Mouse (Mus musculus): ENCODE data around the gene Acads. TPM values are rescaled to one million over a fixed set of nuclear protein-coding genes. Genes with fewer than 3 reads are reported as not detected.
"Not testable (repeated sequence)": the region's sequence is repeated elsewhere in the genome, so short reads cannot be mapped to it uniquely, and the experiment has no call there.

The Acads gene
- total RNA-seq, 2 experiments from 2014 or later: 8.5 to 9.9 TPM

DNA sequence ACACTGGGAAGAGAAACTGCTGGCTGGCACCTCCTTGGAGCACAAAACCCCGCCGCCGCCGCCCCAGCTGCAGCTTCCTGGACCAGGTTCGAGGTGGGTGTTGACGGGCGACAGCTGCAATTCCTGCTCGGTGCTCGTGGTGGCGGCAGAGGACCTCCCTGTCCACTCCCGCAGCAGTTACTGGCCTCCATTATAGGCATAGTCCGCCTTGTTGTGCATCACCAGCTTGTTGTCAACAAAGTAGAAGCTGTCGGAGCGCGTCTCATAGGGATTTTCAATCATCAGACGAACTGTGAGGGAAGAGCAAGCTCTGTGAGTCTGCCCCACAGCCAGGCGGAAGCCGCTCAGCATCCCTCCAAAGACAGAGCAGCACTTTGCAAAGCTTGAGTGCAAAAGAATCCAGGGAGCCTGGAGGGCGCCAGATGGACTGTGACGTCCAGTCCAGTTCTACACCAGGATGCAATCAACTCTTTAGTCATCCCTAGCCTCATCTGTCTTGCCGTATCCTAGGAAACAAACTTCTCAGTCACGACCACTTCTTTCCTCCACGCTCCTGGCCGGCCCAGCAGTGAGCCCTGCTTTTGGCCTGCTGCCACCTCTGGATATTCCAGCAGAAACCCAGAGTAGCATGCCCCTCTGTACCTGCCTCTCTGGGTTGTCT, 6.2 kb upstream of the Acads start:
- DNase-seq (ENCODE audit: low spot score in 2 of 2): peak; percentile 85 to 89

DNA sequence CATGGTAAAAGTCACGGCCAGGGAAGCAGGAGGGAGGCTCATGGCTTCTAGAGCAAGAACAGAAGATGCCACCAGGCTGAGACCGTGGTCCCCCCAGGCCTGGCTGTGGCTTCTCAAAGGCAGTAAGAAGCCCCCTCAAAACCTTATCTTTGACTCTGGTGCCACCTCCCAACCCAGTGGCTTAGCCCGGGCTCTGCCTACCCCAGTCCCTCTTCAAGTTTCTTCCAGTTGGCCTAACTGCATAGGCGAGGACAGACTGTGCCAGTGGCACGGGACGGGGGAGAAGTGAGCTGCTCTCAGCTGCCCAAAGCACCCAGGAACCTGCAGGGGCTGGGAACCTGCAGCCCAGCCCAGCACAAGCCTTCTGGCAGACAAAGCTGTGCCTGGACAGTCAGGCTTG, 5.5 kb upstream of the Acads start:
- DNase-seq (ENCODE audit: low spot score in 2 of 2): no peak

DNA sequence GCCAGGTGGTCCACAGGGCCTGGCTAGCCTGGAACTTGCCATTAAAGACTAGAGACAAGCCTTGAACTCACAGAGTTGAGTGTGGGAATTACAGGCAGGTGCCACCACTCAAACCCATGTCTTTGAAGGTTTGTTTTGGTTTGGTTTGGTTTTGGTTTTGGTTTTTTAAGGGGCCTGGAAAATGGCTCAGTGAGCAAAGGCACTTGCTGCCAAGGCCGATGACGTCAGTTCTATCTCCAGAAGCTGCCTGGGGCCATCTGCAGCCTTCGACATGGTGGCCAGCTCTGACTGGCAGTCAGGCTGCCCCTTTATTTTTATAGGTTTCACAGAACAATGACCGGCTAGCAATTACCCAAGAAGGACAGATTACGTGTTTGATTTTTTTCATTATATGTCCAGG, 1.8 kb upstream of the Acads start:
- no peak for DNase-seq (ENCODE audit: low spot score in 2 of 2)

DNA sequence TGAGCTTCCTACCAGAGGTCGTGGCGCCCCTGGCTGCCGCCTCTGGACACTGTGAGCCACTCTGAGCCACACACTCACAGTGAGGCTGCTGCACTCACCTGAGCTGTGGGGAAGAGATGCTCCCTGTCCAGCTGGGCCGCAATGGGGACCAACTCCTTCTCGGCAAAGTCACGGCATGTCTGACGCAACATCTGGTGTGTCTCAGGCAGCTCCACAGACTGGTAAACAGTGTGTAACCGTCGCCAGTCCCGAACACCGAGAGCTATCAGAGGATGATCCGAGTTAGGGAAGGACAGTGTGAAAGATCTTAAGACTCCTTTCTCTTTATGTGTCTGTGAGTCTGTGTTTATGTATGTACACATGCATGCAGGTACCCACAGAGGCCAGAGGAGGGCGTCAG, 1.7 kb downstream of the Acads start:
- DNase-seq (ENCODE audit: low spot score in 2 of 2): no peak

DNA sequence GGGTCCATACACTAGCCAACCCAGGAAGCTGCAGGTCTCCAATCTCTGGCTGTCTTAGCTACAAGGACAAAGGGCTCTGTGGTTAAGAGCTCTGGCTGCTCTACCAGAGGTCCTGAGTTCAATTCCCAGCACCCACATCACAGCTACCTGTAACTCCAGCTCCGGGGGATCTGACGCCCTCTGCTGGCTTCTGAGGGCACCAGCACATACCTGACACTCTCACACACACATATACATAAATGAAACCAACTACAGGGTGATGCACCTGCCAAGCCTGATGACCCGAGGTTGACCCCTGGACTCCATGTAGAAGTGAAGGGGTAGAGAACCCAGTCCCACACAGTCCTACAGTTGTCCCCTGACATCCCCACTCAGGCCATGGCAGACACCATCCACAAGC, 2.7 kb downstream of the Acads start:
- no peak for DNase-seq (ENCODE audit: low spot score in 2 of 2)

DNA sequence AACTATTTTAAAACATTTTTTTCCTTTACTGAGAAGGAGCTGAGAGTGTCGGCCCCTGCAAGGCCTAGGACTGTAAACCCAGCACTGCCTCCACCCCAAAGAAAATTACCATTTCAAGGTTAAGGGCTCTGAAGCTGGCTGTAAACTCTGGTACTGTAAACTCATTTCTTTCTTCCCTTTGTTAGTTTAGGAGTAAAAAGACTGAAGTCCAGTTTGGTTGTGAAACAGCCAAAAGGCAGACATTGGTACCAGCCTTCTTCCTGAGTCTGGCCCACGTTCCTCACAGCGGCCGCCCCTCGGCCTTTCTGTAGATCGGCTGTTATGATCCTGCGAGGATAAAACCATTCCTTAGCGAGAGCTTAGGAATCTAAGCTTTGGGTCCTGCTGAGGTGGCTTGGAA, 4.6 kb downstream of the Acads start:
- DNase-seq (ENCODE audit: low spot score in 2 of 2): no peak

DNA sequence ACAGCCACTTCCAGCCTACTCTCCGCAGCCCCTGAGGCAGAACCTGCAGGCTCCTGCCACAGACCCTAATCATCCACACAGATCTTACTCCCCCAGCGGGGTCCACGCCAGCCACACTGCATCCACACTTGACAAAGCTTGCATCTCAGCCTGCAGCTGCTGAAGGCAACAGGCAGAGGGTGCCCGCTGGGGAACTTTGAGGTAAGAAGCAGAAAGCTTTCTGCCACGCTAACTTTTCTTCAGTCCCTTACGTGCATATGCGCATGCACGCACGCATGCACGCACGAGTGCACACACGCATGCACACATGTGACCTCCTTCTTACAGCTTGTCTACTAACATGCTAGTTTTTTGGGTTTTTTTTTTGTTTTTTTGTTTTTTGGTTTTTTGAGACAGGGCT, 5.9 kb downstream of the Acads start:
- DNase-seq (ENCODE audit: low spot score in 2 of 2): no peak

DNA sequence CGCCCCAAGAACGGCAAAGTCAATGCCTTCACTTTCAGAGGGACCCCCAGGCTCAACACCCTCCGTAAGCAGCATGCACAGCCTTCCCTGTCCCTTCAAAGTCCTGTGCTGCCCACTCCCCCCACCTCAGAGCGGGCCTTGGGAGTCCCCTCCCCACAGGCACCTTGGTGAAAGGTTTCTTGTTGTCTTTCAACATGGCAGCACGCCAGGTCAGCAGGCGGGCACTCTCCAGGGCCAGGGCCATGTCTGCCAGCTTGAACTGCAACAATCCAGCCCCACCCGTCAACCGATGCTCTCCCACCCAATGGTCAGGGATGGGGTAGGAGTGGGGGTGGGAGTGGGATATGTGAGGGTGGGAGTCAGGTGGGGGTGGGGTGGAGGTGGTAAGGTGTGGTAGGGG, 8.0 kb downstream of the Acads start:
- DNase-seq (ENCODE audit: low spot score in 2 of 2): no peak

DNA sequence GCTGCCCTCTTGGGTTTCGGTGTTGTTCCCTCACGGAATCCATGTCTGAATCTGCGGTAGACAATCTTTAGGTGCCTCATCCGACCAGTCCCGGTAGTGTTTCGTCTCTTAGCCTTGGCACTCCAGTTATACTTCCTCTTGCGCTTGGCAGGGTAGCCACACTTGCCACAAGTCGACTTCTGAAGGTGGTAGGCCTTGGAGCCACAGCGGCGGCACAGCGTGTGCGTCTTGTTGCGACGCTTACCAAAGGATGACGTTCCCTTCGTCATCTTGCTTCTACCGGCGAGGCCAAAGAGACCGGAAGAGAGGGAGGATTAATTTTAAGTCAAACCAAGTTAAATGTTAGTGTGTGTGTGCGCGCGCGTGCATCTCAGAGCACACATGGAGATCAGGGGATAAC, 15.9 kb downstream of the Acads start:
- not testable (repeated sequence) for DNase-seq (ENCODE audit: low spot score in 2 of 2)

DNA sequence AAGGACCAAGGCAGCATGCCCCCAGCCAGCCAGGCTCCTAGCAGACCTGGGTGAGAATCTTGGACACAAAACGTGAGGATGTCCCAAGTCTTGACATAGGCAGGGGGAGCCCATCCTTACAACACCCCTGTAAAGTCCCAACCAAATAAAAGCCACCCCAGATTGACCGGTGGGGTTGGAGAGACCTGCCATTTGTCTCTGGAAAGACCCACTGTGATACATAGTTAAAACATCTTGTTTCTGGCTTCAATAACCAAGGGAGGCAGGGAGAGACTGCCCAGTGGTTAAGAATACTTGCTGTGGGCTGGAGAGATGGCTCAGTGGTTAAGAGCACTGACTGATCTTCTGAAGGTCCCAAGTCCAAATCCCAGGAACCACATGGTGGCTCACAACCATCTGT, 16.9 kb downstream of the Acads start:
- no peak for DNase-seq (ENCODE audit: low spot score in 2 of 2)

DNA sequence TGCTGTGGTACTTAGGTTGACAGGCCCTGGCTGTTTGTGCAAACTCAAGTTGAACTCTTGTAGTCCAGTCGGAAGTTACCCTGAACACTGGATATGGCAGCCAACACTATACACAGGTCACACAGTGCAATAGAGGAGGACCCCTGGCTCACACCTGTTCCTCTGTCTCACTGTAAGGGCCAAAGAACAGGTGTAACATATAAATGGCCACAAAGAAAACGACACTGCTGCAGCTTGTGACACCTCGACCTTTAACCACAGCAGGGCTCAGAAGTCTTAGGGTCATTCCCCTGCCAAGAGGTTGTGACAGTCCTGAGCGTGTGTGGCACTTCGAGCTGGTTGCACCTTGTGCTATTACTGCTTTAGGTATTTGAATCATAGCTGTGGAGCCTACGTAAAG, 18.7 kb downstream of the Acads start:
- no peak for DNase-seq (ENCODE audit: low spot score in 2 of 2)

DNA sequence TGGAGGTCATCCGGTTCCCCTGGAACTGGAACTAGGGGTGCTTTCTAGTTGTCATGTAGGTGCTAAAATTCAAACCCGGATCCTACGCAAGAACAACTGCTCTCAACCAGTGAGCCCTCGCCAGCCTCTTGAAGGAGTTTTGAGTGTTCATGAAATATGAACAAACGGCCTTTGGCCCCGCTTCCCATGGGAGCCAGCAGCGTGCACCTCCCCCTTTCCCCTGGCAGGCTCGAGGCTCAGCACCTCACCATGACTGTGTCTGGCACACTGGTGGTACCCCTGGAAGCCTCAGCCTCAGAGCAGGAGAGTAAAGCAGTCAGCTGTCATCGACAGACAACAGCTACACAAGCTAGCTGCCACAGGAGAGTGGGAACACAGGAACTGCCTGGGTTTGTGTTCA, 19.2 kb downstream of the Acads start:
- peak in 1 of 2 experiments; percentile 19 for DNase-seq (ENCODE audit: low spot score in 2 of 2)

DNA sequence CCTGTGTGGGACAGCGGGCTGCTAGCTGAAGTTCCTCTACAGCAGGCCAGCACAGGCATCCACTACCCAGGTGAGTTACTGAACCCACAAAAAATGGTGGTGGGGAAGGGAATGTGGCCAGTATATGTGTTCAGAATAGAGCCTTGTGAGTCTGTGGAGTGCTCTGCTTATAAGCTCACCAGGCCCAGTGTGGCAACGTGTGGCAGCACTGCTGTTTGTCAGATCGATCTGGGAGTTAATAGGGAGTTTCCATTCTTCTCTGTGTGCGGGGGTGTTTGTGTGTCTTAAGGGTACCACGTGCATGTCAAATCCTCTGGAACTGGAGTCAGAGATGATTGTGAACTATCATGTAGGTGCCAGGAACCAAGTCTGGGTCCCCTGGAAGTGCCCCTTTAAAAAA, 19.6 kb downstream of the Acads start:
- no peak for DNase-seq (ENCODE audit: low spot score in 2 of 2)

DNA sequence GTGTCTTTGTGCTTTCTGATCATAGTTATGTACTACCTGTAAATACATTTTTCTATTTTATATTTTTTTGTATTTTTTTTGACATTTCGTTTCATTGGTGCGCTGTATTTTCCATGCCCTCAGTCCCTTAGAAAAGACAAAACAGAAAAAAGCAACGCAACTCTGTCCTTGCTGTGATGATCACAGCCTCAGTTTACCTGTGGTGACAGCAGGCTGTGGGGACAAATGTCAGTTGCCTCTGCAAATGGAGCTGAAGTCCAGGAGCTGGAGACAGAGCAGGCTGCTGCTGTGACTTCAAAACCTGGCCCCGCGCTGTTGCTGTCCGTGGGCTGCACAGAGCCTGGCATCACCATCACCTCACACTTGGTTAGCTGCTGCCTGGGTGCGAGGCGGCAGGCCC, 21.0 kb downstream of the Acads start, which contains the start of gene Gm10401:
TSS of gene Gm10401 (minus strand) at position 101 of the 400 bp plus-strand sequence.
- no peak for DNase-seq (ENCODE audit: low spot score in 2 of 2)

DNA sequence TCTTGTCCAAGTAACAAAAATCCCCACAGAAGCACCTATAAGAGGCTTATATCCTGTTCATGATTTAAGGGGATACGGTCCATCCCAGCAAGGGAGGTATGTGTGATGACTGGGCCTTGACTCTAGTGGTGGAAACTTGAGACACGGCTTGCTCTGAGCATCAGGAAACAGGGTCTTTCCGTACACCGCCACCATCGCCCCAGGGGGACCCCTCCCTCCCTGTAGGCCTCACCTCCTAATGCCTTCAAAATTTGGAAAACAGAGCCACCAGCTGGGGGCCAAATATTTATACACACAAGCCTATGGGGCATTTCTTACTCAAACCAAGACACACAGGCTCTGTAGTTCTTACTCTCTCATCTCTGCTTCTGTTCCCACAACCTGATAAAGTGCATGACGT, 27.4 kb downstream of the Acads start:
- no peak for DNase-seq (ENCODE audit: low spot score in 2 of 2)

DNA sequence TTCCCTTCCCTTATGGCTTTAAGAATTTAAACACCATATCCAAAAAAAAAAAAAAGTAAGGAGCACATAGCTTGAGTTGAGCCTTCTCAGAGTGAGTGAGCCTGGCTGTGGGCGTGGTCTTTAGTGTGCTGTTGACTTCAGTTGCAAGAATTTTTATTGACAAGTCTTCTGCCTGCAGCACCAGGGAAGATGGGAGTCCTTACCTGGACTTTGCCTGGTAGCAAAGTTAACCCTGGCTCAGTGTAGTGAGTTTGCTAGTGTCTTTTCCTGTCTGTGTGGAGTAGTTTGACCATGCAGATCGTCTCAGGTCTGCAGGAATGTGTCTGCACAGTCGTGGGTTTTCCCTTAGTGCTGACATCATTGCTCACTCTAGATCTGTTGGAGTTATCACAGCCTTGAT, 28.1 kb downstream of the Acads start:
- no peak for DNase-seq (ENCODE audit: low spot score in 2 of 2)

DNA sequence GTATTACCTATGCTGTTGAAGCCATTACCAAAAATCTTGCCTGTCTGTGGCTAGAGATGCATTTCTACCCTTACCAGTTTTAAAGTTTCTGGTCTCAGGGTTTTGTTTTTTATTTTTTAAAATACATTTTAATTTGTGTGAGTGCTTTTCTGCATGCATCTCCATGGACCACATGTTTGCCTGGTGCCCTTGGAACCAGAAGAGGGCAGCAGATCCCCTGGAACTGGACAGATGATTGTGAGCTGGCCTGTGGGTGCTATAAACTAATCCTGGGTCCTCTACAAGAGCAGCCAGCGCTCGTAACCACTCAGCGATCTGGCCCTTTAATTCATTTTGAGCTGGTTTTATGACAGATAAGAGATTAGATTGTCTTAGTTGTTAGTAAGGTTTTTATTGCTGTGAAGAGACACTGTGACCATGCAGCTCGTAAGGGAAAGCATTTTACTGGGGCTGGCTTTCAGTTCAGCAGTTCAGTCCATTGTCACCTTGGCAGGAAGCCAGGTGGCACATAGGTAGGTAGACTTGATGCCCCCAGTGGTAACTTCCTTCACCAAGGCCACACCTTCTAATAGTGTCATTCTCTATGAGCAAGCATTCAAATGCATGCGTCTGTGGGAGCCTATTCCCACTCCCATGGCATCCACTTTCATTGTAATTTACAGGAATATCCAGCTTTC, 29.4 kb downstream of the Acads start:
- no peak for DNase-seq (ENCODE audit: low spot score in 2 of 2)

DNA sequence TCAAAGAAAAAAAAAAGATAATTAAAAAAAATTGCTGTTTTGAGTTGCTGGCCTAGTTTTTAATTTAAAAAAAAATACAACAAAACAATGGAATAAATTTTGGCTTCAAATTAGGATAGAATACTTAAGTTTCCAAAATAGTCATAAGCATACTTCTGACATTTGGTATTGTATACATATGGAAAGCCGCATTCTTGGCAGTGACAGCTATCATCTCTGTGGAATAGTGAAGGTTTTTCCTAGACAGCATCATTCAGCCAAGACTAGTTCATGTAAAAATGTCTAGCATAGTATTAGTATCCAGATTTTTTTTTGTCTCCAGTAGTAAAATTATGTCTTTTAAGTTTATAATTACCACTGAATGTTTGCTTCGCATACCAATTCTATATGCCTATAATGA, 33.5 kb downstream of the Acads start:
- DNase-seq (ENCODE audit: low spot score in 2 of 2): no peak

DNA sequence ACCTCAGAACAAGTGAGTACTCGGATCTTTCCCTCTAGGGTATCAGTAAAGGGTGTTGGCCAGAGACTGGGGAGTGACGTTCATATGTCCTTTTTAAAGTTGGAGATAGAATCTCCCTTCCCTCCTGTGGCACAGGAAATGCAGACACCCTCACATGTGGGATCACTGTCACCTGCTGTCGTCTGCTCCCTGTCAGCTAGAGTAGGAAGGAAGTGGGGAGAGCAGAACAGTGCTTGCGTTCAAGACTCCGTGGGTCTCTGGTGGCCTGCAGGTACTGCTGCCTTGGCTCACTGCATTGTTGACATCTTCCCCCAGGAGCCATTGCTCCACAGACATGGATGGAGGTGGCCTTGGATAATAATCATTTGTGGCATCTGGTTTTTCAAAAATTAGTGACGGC, 35.7 kb downstream of the Acads start:
- no peak for DNase-seq (ENCODE audit: low spot score in 2 of 2)

DNA sequence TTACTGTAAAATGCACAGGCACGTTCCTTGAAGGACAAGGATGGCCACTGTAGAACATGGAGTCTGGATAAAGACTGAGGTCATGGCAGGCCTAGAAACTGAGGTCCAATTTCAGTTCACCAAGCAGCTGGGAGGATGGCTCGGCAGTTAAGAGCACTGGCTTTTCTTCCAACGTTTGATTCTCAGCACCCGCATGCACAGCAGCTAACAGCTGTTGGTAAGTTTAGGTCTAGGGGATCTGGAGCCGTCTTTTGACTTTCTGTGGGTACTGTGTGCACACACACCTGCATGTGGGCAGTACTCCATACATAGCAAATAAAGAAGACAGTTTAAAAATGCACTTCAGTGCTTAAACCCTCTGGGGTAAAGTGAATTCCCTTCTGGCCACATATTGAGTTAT, 37.5 kb downstream of the Acads start:
- DNase-seq (ENCODE audit: low spot score in 2 of 2): no peak

DNA sequence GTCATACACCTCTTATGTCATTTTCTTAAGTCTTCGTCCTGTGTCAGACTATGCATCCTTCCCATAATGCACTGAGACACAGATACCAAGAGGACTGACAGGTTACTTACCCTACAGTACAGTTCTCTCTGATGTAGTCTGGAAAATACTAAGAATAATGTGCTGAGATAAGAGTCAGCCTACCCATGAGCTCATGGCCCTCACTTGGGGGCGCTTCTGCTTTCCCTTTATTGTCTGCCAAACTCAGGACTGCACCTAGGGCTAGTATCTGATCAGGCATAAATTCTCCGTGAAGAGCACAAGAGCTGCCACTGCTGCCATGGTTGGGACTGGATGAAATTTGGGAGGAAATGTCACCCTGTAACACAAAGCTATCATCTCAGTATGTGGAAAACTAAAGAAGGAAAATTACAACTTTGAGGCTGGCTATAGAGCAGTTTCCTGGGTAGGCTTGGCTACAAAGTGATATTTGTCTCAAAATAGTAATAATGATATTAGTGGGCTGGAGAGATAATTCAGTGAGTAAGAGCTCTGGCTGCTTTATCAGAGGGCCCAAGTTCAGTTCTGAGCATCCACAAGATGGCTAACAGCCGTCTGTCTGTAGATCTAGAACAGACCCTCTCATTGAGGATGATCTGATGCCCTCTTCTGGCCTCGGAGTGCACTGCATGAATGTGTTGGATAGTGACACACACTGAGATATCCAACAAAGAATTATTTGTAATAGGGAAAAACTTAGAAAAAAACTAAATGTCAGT, 42.8 kb downstream of the Acads start:
- DNase-seq (ENCODE audit: low spot score in 2 of 2): peak; percentile 55 to 70

DNA sequence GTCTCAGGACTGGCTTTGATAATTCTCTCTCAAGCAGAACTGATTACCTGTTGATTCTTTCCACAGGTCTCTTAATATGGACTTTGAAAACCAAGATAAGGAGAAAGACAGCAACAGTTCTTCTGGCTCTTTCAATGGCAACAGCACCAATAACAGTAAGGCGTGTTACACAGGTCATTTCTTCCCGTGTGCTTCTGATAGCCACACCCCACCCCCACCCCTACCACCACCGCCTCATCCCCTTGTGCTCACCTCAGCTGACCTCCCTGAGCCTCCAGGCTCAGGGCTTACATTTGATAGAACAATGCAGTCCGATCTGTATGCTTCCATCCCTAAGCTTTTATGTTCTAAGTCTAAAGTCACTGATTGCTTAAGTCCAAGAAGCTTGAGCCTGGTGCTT, 44.4 kb downstream of the Acads start:
- DNase-seq (ENCODE audit: low spot score in 2 of 2): no peak
